Mouse (Mus musculus) liver, embryonic 16.5 days (tissue): ENCODE measurements around the gene Glipr2. TPM values are rescaled to one million over a fixed set of nuclear protein-coding genes. Genes with fewer than 3 reads are reported as not detected.

Experiments
- ATAC-seq: fragments of 200-750 bp; cut with Nextera tagmentation; 2 replicates; pipeline ENCODE4 v1.8.0; 2017; ENCODE audit warnings: low read depth, mild to moderate bottlenecking, moderate number of reproducible peaks, moderate library complexity
- H3K27ac ChIP-seq: fragments of 300-500 bp; sonication (generic); 2 replicates; pipeline ENCODE4 v1.5.1; 2014; ENCODE audit warnings: mild to moderate bottlenecking, low read length
- H3K27me3 ChIP-seq: fragments of 300-500 bp; sonication (generic); 2 replicates; pipeline ENCODE4 v1.6.1; 2014; ENCODE audit warnings: low read depth, low read length, mixed read lengths; ENCODE audit not compliant: control insufficient read depth, insufficient read depth
- H3K36me3 ChIP-seq: fragments of 300-500 bp; sonication (generic); 2 replicates; pipeline ENCODE4 v1.6.1; 2014; ENCODE audit warnings: mild to moderate bottlenecking; ENCODE audit not compliant: control insufficient read depth, insufficient read depth
- H3K4me1 ChIP-seq: fragments of 300-500 bp; sonication (generic); 2 replicates; pipeline ENCODE4 v1.6.1; 2014; ENCODE audit warnings: low read depth, low read length, mixed read lengths; ENCODE audit not compliant: control insufficient read depth
- H3K4me2 ChIP-seq: fragments of 300-500 bp; sonication (generic); 2 replicates; pipeline ENCODE4 v1.6.1; 2014; ENCODE audit warnings: low read depth, low read length, mixed read lengths
- H3K4me3 ChIP-seq: fragments of 300-500 bp; sonication (generic); 2 replicates; pipeline ENCODE4 v1.5.1; 2014; ENCODE audit warnings: low read depth, mild to moderate bottlenecking, low read length
- H3K9ac ChIP-seq: fragments of 300-500 bp; sonication (generic); 2 replicates; pipeline ENCODE4 v1.6.1; 2014; ENCODE audit warnings: low read depth, low read length
- H3K9me3 ChIP-seq: fragments of 300-500 bp; sonication (generic); replicated peaks from 2 replicates; pipeline ENCODE4 v1.6.1; 2016; ENCODE audit warnings: low read length; ENCODE audit not compliant: control insufficient read depth
- WGBS: fragments of 180-500 bp; shearing (Covaris S2); extraction: QIAGEN DNeasy Blood & Tissue Kit; methylation state at CpG from one replicate; pipeline ENCODE4 v1.1.7; 2014; ENCODE audit not compliant: insufficient replicate concordance; 5-methylcytosine and 5-hydroxymethylcytosine counted together
- polyA plus RNA-seq: library from polyadenylated mRNA; unstranded; fragments of >200 nt; fragmentation: Nextera tagmentation; extraction: Ambion mirVana; gene quantifications from 2 replicates; pipeline ENCODE4 v1.2.1, GENCODE M21; 2015

Gene Glipr2
- polyA plus RNA-seq, 1 experiment from 2014 or later: 66.1 TPM

DNA sequence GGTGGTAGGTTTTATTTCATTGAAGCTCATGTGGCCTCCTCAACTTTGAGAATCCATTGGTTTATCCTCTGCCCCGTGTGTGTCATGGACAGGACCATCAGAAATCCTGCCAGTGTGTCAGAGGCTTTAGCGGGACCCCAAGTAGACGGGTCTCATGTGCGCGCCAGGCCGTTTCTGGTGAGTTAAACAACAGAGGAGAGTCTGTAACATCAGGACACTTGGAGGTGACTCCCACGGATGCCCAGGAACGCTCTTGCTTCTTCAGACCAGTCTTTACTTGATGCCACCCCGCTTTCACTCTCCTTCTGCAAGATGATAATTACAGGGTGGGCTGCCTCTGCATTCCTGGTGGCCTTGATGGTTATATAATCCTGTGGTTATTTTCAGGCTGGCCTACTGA lies 66.5 kb downstream of the Glipr2 start:
- Histone ChIP-seq H3K4me1 (no peaks in the 10 kb centered on the region), H3K9me3 (no peaks in the 10 kb centered on the region), H3K9ac (no peak overlapping the region), H3K36me3 (peaks cover 85% of the 10 kb centered on the region), H3K4me3 (no peak overlapping the region), H3K27me3 (no peaks in the 10 kb centered on the region), H3K27ac (no peak overlapping the region), H3K4me2 (no peak overlapping the region)
- WGBS: 89% methylated on average over 9 of the region's 9 CpGs
- ATAC-seq: no peak

DNA sequence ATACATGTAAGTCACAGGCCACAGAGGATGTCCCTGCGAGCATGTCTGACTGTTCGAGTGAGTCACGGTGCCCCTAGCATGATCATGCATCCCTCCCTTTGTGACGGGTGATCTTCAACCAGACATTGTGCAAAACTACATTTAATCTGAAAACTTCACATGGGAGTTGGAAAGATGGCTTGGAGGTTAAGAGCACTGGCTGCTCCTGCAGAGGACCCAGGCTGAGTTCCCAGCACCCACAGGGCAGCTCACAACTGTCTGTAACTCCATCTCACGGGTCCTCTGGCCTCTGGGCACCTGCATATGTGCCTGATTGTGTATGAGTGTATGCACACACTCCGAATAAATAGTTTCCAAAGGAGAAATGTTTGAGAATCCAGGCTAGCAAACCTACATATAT lies 67.0 kb downstream of the Glipr2 start:
- H3K27me3 ChIP-seq: no peaks in the 10 kb centered on the region
- no peak overlapping the region for H3K4me3 ChIP-seq
- no peaks in the 10 kb centered on the region for H3K9me3 ChIP-seq
- no peak overlapping the region for H3K4me2 ChIP-seq
- H3K4me1 ChIP-seq: no peaks in the 10 kb centered on the region; the same call in 1 of the 2 replicates
- H3K36me3 ChIP-seq: peaks cover 82% of the 10 kb centered on the region
- no peak overlapping the region for H3K27ac ChIP-seq
- 89% methylated on average over 6 of the region's 6 CpGs for WGBS
- no peak for ATAC-seq
- H3K9ac ChIP-seq: no peak overlapping the region

DNA sequence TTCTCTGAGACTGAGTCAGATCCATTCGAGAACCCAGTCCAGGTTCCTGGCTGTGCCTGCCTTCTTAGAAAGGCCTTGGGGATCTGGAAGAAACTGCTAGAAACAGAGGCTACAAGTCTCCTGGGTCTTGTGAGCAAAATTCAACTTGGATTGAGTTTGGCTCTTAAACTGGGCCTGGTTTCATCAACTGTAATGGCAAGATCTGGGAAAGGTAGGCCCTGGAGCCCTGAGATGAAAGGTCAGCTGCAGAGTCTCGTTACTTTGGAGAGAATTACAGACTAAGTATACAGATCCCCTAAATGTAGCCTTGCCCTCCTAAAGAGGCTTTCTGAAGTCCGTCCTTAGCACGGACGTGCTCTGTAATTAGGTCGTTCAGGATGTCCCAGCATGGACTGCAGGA lies 68.4 kb downstream of the Glipr2 start:
- no peaks in the 10 kb centered on the region for H3K9me3 ChIP-seq
- WGBS: 82% methylated on average over 6 of the region's 6 CpGs
- peaks cover 78% of the 10 kb centered on the region for H3K36me3 ChIP-seq
- H3K9ac ChIP-seq: no peak overlapping the region
- no peak overlapping the region for H3K4me3 ChIP-seq
- no peak overlapping the region for H3K27ac ChIP-seq
- ATAC-seq: no peak
- no peak overlapping the region for H3K4me2 ChIP-seq
- H3K4me1 ChIP-seq: no peaks in the 10 kb centered on the region; the same call in 1 of the 2 replicates
- H3K27me3 ChIP-seq: no peaks in the 10 kb centered on the region

Other genes starting within 250 kb of the Glipr2 start
- gene Olfr71, start 247.1 kb upstream of the Glipr2 start, polyA plus RNA-seq: not detected in 2 replicates
- 0.22 TPM in 1 of 2 replicates, not detected in the other for gene Hrct1, start 230.2 kb upstream of the Glipr2 start, polyA plus RNA-seq
- 0.02 and 0.04 TPM in 2 replicates for gene Spaar, start 227.4 kb upstream of the Glipr2 start, polyA plus RNA-seq
- gene Olfr159, start 186.4 kb upstream of the Glipr2 start, polyA plus RNA-seq: not detected in 2 replicates
- gene Olfr156, start 133.5 kb upstream of the Glipr2 start, polyA plus RNA-seq: not detected in 2 replicates
- not detected in 2 replicates for gene Olfr157, start 117.2 kb upstream of the Glipr2 start, polyA plus RNA-seq
- not detected in 2 replicates for gene Olfr155, start 105.8 kb upstream of the Glipr2 start, polyA plus RNA-seq
- 1.7 and 2.1 TPM in 2 replicates for gene Reck, start 81.9 kb upstream of the Glipr2 start, polyA plus RNA-seq
- gene Ccin, start 26.1 kb downstream of the Glipr2 start, polyA plus RNA-seq: not detected in 2 replicates
- gene Clta, start 47.1 kb downstream of the Glipr2 start, polyA plus RNA-seq: 100 and 101 TPM in 2 replicates
- gene Gne, start 126.8 kb downstream of the Glipr2 start, polyA plus RNA-seq: 32.2 and 36.2 TPM in 2 replicates